Mouse (Mus musculus): Measurements from ENCODE around the gene Dab1.

DNA sequence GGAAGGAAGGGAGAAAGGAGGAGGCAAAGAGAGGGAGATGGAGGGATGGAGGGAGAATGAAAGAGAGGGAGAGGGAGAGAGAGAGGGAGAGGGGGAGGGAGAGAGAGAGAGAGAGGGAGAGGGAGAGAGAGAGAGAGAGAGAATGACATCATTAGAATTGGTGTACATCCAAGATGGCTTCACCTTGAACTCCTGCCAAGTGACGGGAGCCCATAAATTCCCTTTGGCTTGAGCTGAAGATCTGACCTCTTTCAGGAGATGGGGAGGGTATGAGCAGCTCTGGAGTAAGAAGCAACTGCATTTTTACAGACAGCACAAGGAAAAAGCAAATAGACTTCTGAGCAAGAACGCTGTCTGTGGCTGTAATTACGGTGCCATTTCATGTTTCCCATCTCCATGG is 4.1 kb upstream of the Dab1 start:
- TF ChIP-seq POLR2AphosphoS2 (IDR thresholded peaks at IDR 0.05; ENCODE audit: low read length) (no peak), CTCF (IDR thresholded peaks at IDR 0.05 in 2 of 3, conservative IDR thresholded peaks at IDR 0.05 in 1 of 3; ENCODE audit: control insufficient read depth in 1 of 3, insufficient read depth in 1 of 3, low read depth in 2 of 3, low read length in 3 of 3, poor library complexity in 1 of 3, severe bottlenecking in 1 of 3) (no peak), MYC (IDR thresholded peaks at IDR 0.05; ENCODE audit: low read depth, low read length) (no peak), POLR2A (IDR thresholded peaks at IDR 0.05; ENCODE audit: control insufficient read depth in 1 of 2, insufficient read depth in 1 of 2, low read depth in 1 of 2, low read length in 2 of 2, poor library complexity in 1 of 2) (no peak), EP300 (IDR thresholded peaks at IDR 0.05; ENCODE audit: low read depth in 1 of 2, low read length in 2 of 2) (no peak), TCF12 (IDR thresholded peaks at IDR 0.05; ENCODE audit: low read depth, low read length) (no peak), MAFK (IDR thresholded peaks at IDR 0.05; ENCODE audit: borderline replicate concordance, low read depth, low read length) (no peak), ZMIZ1 (IDR thresholded peaks at IDR 0.05; ENCODE audit: low read depth, low read length) (no peak), TAL1 (IDR thresholded peaks at IDR 0.05; ENCODE audit: low read length) (no peak), CHD1 (IDR thresholded peaks at IDR 0.05; ENCODE audit: low read depth, low read length) (no peak), USF1 (IDR thresholded peaks at IDR 0.05; ENCODE audit: low read depth, low read length) (no peak), NRF1 (IDR thresholded peaks at IDR 0.05; ENCODE audit: insufficient read depth, low read depth, low read length, poor library complexity, severe bottlenecking) (no peak), KAT2A (conservative IDR thresholded peaks at IDR 0.05; ENCODE audit: low read depth, low read length) (no peak), SMC3 (IDR thresholded peaks at IDR 0.05; ENCODE audit: low read depth, low read length) (no peak)

Data from MEL (cell line).